Mouse (Mus musculus): ENCODE measurements around the gene Spint5.

The Spint5 gene

DNA sequence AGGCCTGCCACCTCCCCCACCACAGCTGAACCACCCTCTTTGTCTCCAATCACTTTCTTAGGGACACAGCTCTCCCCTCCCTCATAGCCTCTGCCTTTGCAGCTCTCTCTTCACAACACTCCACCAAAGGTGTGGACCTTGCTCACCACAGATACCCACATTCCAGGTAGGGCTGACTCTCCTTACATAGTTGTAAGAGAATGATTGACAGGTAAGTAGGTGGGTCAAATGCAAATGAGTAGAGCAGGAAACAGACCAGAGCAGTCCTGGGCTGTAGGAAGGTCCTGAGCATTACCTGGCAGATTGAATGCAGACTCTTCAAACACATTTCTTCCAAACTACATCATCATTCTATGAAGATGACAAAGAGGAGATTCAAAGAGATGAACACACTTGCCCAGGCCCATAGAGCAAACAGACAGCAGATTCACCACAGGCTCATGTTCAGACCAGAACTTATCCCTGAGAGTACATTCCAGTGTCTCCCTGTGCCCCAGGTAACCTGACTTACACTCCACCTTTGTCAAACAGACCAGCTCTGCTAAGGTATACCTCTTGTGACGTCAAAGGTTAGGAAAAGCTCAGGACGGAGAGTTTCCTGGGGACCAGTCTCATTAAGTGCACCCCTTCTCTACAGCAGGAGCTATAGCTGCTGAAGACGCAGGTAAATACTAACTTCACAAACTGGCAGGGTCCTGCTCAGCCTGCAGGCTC is 22.4 kb downstream of the Spint5 start:
- peak in 1 of 2 experiments; percentile 25 for DNase-seq

DNA sequence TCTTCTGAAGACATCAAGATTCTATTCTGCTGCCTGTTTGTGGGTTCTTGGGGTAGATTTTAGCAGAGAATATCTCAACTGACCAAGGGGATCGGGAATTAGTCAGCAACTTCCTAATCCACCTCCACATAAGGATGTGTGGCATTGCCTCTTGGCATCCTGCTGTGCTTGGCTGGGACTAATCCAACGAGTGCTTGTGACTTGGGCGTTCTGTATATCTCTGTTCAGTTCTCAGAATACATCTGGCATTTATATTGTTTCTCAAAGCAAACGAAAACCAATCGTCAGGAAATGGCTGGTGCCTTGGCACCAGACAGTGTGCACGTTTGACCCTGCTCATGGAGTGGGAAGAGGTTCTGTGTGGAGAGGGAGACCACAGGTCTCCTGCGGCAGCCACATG is 24.8 kb downstream of the Spint5 start:
- DNase-seq = no peak

DNA sequence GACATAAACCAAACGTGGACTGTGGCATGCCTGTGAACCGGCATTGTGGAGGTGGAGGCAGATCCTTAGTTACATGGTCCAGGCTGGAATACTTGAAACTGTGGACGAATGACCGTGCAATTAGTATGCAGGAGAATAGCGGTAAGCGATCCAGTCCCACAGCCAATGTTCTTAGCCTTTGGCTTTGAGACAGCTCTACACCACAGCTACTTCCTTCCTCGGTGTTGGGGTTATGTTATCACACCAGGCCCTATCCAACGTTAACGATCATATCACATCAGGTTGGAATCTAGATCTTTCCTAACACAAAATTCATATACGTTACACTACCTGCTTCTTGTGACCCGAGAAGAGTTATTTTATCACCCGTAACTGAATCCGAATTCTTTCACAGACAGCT is 29.9 kb downstream of the Spint5 start:
- DNase-seq = no peak

DNA sequence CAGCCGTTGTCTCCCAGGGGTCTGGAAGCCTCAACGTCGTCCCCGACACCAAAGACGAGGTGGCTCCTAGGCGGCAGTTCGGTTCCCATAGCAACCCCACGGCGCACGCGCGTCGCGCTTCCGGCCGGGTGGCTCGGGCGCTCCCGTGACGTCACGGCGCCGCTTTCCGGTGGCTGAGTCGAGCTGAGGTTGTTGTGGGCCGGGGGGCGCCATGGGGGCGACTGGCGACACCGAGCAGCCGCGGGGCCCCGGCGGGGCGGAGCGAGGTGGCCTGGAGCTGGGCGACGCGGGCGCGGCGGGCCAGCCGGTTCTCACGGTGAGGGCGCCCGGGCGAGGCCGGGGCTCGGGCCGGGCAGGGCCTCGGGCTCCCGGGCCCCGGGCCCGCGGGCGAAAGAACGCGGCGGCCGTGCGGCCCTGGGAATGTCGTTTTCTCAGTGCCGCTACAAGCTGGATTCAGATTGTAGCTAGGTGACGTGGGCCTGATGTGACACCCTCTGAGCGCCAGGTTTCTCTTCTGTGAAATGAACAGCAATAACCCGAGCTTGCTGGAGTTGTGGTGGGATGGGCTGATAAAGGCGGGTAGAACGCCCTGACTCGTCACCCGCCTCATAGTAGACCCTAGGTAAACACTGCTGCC is 30.9 kb downstream of the Spint5 start, which contains the start of the genes Wfdc3 and Dnttip1:
Gene Wfdc3, minus strand, starts transcription at position 89 of the 637 bp plus-strand sequence.
Gene Dnttip1, plus strand, starts transcription at position 141 of the 637 bp plus-strand sequence.
- DNase-seq = peak; percentile 94 to 98

DNA sequence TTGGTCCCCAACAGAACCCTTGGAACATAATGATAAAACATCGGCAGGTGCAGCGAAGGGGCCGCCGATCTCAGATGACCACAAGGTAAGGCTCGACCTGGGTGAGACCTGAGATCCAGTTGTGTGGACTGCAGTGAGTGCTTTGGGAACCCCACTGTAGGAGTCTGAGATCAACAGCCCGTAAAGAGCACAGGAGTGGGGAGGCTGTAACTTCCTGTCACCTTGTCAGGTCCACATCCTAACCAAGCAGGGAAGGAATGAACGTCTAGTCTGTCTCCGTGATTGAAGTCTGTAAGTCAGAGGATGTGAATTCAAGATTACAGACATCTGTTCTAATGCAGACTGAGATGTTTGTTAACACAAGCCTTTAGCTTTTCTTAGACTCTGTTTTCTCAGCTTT is 31.6 kb downstream of the Spint5 start:
- no peak for DNase-seq

DNA sequence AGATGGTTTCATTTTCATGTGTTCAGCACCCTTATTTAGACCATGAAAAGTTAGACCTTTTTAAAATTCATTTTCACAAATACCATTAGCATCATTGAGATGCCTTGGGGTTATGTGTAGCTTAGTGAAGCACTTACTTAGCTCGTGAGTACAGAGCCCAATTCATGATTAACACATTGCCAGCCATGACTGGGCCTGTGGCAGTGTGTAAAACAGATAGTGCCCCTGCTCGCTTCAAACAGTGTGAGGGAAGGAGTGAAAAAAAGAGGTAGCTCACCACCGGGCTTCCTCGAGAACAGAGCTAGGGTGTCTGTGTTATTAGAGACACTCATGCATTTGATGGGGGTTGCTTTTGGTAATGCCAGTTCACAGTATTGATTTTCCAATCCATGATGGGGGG is 33.1 kb downstream of the Spint5 start:
- no peak for DNase-seq

DNA sequence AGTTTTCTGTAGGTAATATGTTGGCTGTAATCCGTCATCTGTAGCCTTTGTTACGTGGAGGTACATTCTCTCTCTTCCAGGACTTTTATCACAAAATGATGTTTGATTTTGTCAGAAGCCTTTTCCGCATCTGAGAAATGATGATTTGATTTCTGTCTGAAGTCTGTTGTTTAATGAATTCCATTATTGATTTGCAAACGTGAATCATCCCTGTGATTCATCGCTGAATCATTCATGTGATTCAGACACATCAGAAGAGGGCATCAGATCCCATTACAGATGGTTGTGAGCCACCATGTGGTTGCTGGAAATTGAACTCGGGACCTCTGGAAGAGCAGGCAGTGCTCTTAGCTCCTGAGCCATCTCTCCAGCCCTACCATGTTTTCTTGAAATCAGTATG is 33.9 kb downstream of the Spint5 start:
- DNase-seq = no peak

DNA sequence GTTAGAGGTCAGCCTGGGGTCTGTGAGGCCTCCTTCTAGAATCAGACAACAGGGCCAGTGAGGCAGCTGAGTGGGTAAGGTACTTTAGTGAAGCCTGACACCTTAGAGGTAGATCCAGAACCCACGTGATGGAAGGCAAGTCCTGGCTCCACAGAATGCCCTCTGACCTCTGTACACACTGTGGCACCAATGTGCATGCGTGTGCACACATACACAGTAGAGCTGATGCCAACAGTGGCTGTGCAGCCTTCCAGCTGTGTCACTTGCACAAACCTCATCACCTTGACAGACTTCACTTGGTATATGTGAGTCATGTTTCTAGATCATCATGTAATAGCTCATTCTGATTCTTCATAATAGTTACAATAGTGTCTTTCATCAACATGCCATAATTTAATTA is 37.3 kb downstream of the Spint5 start:
- DNase-seq = no peak

DNA sequence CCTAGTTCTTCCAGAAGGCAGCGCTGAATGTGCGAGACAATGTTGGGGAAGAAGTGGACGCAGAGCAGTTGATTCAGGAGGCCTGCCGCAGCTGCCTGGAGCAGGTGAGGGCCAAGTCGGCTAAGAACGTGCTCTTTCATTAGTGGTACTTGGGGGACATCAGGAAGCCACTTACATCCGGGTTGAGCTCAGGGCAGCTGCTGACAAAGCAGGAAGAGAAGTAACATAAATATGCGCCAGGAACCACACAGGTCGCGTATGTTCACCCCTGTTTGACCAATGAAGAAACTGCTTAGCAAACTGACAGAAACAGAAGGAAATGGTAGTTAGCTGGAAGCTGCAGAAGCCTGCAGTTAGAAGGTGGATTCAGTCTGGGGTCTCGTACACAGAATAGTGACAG is 39.0 kb downstream of the Spint5 start:
- DNase-seq = no peak

DNA sequence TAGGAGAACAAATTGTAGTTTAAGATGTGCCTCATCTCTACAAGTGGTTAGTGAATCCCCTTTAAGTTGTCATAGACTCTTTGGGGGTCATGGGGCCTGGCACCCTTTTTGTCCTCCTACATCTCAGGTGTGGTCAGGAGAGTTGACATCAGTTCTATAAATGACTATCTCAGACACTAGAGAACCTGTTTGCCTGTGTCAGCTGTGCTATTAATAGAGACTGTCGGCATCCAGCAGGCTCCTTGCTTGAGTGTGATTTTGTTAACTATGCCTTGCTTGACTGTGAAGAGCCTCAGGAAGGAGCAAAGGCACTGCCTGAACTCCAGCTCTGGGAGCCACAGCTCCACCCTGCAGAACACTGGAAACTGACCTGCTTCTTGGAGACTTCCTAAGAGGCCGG is 39.7 kb downstream of the Spint5 start:
- DNase-seq = no peak

DNA sequence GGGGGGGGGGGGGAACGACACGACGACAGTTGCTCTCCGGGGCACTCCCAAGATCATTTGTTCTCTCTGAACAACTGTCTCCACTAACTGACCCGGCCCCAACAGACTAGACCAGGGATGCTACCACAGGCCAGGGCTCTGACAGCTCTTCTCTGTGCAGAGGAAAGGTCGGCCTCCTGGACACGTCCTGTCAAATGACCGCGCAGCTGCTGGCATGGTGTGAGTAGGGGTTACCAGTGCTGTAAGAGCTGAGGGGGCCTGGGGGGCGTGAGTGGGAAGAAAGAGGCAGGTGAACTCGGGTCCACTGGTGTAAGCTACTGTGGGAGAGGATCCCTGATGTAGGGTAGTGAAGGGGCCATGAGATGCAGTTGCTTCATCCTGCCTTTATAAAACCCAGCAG is 42.7 kb downstream of the Spint5 start:
- no peak for DNase-seq

DNA sequence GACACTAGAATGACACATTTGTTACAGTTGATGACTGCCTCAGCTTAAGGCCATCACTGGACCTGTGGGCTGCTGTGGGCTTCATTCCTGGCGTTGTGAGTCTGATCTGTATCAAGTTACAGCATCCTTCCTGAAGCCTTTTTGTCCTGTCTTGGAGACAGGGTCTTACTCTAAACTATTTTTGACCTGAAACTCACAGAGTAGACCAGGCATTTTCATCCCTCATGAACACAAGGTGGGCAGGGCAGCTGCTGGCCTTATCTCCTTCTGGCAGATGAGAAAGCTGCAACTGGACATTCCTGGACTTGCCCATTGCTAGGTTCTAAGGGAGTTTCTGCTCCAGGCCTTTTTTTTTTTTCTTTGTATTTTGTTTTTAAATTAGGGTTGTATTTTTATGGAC is 43.6 kb downstream of the Spint5 start:
- no peak for DNase-seq

DNA sequence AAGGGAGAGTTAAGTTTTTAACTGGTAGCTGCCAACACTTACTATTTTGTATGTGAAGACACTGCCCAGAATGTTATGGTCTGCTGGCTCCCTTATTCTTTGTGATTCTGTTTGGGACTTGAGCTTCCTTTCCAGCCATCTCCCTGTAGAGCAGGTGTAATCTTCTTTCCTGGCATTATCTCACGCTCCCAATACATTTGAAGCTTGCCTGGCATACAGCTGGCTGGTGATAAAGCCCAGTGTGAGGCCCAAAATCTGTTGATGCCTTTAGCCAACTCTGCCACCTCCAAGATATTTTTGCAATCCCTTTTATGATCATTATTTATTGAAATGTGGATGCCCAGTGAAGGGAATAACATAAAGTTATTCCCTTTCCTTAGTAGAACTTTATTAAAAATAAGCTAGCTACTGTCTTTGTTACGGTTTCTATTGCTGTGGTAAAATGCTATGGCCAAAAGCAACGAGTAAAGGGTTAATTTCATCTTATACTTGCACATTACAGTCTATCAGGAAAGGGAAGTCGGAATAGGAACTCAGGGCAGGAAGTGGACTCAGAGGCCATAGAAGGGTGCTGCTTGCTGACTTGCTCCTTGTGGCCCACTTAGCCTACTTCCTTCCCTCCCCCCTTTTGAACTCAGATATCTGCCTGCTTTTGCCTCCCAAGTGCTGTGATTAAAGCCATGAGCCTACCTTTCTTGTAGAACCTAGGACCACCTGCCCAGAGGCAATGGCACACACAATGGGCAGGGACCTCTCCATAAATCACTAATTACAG is 45.1 kb downstream of the Spint5 start:
- DNase-seq = no peak

DNA sequence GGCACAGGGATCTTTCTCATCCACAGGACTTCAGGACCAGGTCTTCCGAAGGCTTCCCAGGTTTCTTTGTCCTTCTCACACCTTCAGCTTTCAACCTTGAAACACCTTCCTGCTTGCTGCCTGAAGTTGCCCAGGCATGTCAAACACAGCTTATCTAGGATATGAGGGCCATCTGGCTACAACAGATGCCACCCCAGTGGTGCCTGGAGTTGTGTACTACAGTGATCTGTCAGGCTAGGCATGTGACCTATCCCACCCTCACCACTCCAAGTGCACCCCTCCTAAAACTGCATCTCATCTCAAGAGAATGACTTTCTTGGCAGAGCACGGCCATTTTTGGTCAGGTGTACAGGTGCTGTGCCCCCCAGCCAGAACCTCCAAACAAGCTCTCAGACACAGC is 46.4 kb downstream of the Spint5 start:
- DNase-seq = no peak

DNA sequence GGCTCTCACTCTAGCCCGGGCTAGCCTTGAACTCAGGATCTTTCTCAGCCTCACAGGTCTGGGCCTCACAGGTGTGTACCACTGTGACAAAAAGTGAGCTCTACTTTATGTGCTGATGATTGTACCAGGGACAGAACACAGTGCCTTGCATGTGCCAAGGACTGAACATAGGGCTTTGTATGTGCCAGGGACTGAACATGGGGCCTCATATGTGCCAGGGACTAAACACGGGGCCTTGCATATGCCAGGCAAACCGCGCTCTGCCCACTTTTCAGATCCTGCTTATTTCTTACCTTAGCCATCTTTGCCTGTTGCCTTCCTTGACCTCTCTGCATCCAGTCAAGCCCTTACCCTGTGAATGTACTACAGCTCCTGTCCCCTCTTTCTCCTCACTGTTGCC is 46.9 kb downstream of the Spint5 start:
- DNase-seq = no peak

DNA sequence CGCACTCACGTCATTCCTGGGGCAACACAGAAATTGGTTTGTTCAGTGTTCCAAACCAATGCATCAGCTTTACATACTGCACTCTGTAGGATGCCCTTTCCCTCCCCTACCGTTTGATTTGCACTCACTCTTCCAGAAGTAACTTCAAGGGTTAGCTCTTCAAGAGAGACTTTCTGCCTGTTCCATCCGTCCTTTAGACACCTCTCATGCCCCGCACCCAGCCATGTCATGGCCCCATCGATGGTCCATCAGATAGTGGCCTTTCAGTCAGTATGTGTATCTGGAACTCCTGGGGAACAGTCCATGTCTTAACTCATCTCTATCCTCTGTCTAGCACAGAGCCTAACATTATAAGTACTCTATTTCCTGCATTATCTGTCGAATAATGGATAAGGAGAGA is 47.5 kb downstream of the Spint5 start:
- DNase-seq = no peak

DNA sequence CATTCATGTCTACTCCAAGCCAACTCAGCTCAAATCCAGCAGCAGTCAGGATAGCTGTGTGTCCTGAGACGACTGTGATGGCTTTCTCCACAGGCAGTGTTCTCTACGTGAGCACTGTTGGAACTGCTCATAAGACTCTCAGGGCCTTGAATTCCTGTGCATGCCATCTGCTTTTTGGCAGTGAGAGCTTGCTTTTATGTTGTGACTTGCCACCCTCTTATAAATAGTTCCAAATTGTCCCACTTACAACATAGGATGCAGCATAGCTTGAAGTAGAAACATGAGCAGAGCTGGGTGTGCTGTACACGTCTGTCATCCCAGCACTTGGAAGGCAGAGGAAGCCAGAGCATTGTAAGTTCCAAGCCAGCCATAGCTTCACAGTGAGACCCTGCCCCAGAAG is 50.7 kb downstream of the Spint5 start:
- DNase-seq = no peak

All from kidney, postnatal 36 days (tissue).